Mouse (Mus musculus) stomach, embryonic 15.5 days (tissue): ENCODE measurements around the gene Pard3b. TPM values are rescaled to one million over a fixed set of nuclear protein-coding genes. Genes with fewer than 3 reads are reported as not detected.

Experiments
- ATAC-seq: fragments of 200-750 bp; cut with Nextera tagmentation; 2 replicates; pipeline ENCODE4 v1.8.0; 2017; ENCODE audit warnings: low read depth, moderate number of reproducible peaks, moderate TSS enrichment; ENCODE audit not compliant: insufficient read depth, low FRiP score
- H3K27ac ChIP-seq: fragments of 300-500 bp; sonication (generic); 2 replicates; pipeline ENCODE4 v1.5.1; 2015; ENCODE audit warnings: mild to moderate bottlenecking, inconsistent platforms
- H3K27me3 ChIP-seq: fragments of 300-500 bp; sonication (generic); replicated peaks from 2 replicates; pipeline ENCODE4 v1.6.1; 2015; ENCODE audit warnings: inconsistent platforms
- H3K36me3 ChIP-seq: fragments of 300-500 bp; sonication (generic); 2 replicates; pipeline ENCODE4 v1.6.1; 2015; ENCODE audit warnings: inconsistent platforms
- H3K4me1 ChIP-seq: fragments of 300-500 bp; sonication (generic); 2 replicates; pipeline ENCODE4 v1.6.1; 2015; ENCODE audit warnings: inconsistent platforms
- H3K4me2 ChIP-seq: fragments of 300-500 bp; sonication (generic); 2 replicates; pipeline ENCODE4 v1.6.1; 2015; ENCODE audit warnings: mild to moderate bottlenecking, inconsistent platforms
- H3K4me3 ChIP-seq: fragments of 300-500 bp; sonication (generic); replicated peaks from 2 replicates; pipeline ENCODE4 v1.5.1; 2015; ENCODE audit warnings: inconsistent platforms
- H3K9ac ChIP-seq: fragments of 300-500 bp; sonication (generic); 2 replicates; pipeline ENCODE4 v1.6.1; 2015; ENCODE audit warnings: inconsistent platforms
- H3K9me3 ChIP-seq: fragments of 300-500 bp; sonication (generic); 2 replicates; pipeline ENCODE4 v1.6.1; 2016; ENCODE audit warnings: inconsistent platforms
- WGBS: fragments of 180-500 bp; shearing (Covaris S2); methylation state at CpG from one replicate; pipeline ENCODE4 v1.1.7; 2015; 5-methylcytosine and 5-hydroxymethylcytosine counted together
- polyA plus RNA-seq: library from polyadenylated mRNA; unstranded; fragments of >200 nt; fragmentation: Nextera tagmentation; extraction: Ambion mirVana; gene quantifications from 2 replicates; pipeline ENCODE4 v1.2.1, GENCODE M21; 2015

Pard3b gene
- polyA plus RNA-seq, 1 experiment from 2014 or later, result 28.9 TPM

GRCm38 (mm10) chr1:61879706-61880470 is 241.3 kb downstream of the Pard3b start:
- H3K36me3 ChIP-seq, result no peaks in the 10 kb centered on the region
- H3K9ac ChIP-seq, result no peak overlapping the region
- H3K27ac ChIP-seq, result no peak overlapping the region
- H3K4me1 ChIP-seq, result no peaks in the 10 kb centered on the region
- H3K4me3 ChIP-seq, result no peak overlapping the region
- H3K9me3 ChIP-seq, result no peaks in the 10 kb centered on the region
- H3K27me3 ChIP-seq, result no peaks in the 10 kb centered on the region
- 74% methylated on average over 6 of the region's 6 CpGs for WGBS
- no peak for ATAC-seq
- no peak overlapping the region for H3K4me2 ChIP-seq

GRCm38 (mm10) chr1:61896048-61896447 is 257.4 kb downstream of the Pard3b start:
- Histone ChIP-seq H3K4me3 (no peak overlapping the region), H3K27me3 (no peaks in the 10 kb centered on the region), H3K9ac (no peak overlapping the region), H3K9me3 (no peaks in the 10 kb centered on the region), H3K36me3 (no peaks in the 10 kb centered on the region), H3K27ac (no peak overlapping the region), H3K4me2 (no peak overlapping the region), H3K4me1 (no peaks in the 10 kb centered on the region)
- WGBS, result 82% methylated on average over 4 of the region's 4 CpGs
- no peak for ATAC-seq

GRCm38 (mm10) chr1:61903271-61904007 is 264.8 kb downstream of the Pard3b start:
- Histone ChIP-seq H3K36me3 (no peaks in the 10 kb centered on the region), H3K9me3 (no peaks in the 10 kb centered on the region), H3K4me2 (no peak overlapping the region), H3K27me3 (no peaks in the 10 kb centered on the region), H3K4me1 (no peaks in the 10 kb centered on the region), H3K27ac (no peak overlapping the region), H3K4me3 (no peak overlapping the region), H3K9ac (no peak overlapping the region)
- ATAC-seq, result no peak
- WGBS, result 65% methylated on average over 4 of the region's 4 CpGs

GRCm38 (mm10) chr1:61904036-61904435 is 265.4 kb downstream of the Pard3b start:
- WGBS, result 49% methylated on average over 4 of the region's 4 CpGs
- Histone ChIP-seq H3K27ac (no peak overlapping the region), H3K9me3 (no peaks in the 10 kb centered on the region), H3K27me3 (no peaks in the 10 kb centered on the region), H3K4me1 (no peaks in the 10 kb centered on the region), H3K9ac (no peak overlapping the region), H3K36me3 (no peaks in the 10 kb centered on the region), H3K4me2 (no peak overlapping the region), H3K4me3 (no peak overlapping the region)
- ATAC-seq, result no peak

- 76% methylated on average over 2 of the region's 2 CpGs for WGBS
- no peak for ATAC-seq
- Histone ChIP-seq H3K4me3 (no peak overlapping the region), H3K9me3 (no peaks in the 10 kb centered on the region), H3K27me3 (no peaks in the 10 kb centered on the region), H3K4me1 (no peaks in the 10 kb centered on the region), H3K4me2 (no peak overlapping the region), H3K36me3 (no peaks in the 10 kb centered on the region), H3K27ac (no peak overlapping the region), H3K9ac (no peak overlapping the region)
Measured at GRCm38 (mm10) chr1:61912931-61913330, 274.3 kb downstream of the Pard3b start.

- Histone ChIP-seq H3K36me3 (no peaks in the 10 kb centered on the region), H3K4me2 (no peak overlapping the region), H3K4me1 (no peaks in the 10 kb centered on the region), H3K9ac (no peak overlapping the region), H3K4me3 (no peak overlapping the region), H3K27ac (no peak overlapping the region), H3K27me3 (no peaks in the 10 kb centered on the region), H3K9me3 (no peaks in the 10 kb centered on the region)
- WGBS, result 18% methylated on average over 2 of the region's 2 CpGs
- ATAC-seq, result no peak
Measured at GRCm38 (mm10) chr1:61924958-61925357, 286.3 kb downstream of the Pard3b start.

GRCm38 (mm10) chr1:61925541-61925940 is 286.9 kb downstream of the Pard3b start:
- Histone ChIP-seq H3K27ac (no peak overlapping the region), H3K4me3 (no peak overlapping the region), H3K4me1 (no peaks in the 10 kb centered on the region), H3K9ac (no peak overlapping the region), H3K9me3 (no peaks in the 10 kb centered on the region), H3K27me3 (no peaks in the 10 kb centered on the region), H3K36me3 (no peaks in the 10 kb centered on the region), H3K4me2 (no peak overlapping the region)
- no peak for ATAC-seq
- WGBS, result 71% methylated on average over 5 of the region's 5 CpGs

GRCm38 (mm10) chr1:61928131-61928761 is 289.6 kb downstream of the Pard3b start:
- 63% methylated on average over 7 of the region's 7 CpGs for WGBS
- Histone ChIP-seq H3K4me1 (no peaks in the 10 kb centered on the region), H3K4me3 (no peak overlapping the region)

GRCm38 (mm10) chr1:61933574-61933973 is 294.9 kb downstream of the Pard3b start:
- Histone ChIP-seq H3K9ac (no peak overlapping the region), H3K9me3 (no peaks in the 10 kb centered on the region), H3K4me3 (no peak overlapping the region), H3K36me3 (no peaks in the 10 kb centered on the region), H3K27ac (no peak overlapping the region), H3K4me1 (no peaks in the 10 kb centered on the region), H3K27me3 (no peaks in the 10 kb centered on the region), H3K4me2 (no peak overlapping the region)
- ATAC-seq, result no peak
- WGBS, result 63% methylated on average over 2 of the region's 2 CpGs

More at GRCm38 (mm10) chr1:61928131-61928761, 289.6 kb downstream of the Pard3b start:
- no peaks in the 10 kb centered on the region for H3K9me3 ChIP-seq
- H3K27ac ChIP-seq, result no peak overlapping the region
- H3K36me3 ChIP-seq, result no peaks in the 10 kb centered on the region
- no peak for ATAC-seq
- no peak overlapping the region for H3K9ac ChIP-seq
- no peaks in the 10 kb centered on the region for H3K27me3 ChIP-seq
- H3K4me2 ChIP-seq, result no peak overlapping the region

- H3K27me3 ChIP-seq, result no peaks in the 10 kb centered on the region
- no peak for ATAC-seq
- H3K9me3 ChIP-seq, result no peaks in the 10 kb centered on the region
- no peak overlapping the region for H3K4me2 ChIP-seq
- no peaks in the 10 kb centered on the region for H3K36me3 ChIP-seq
- no peak overlapping the region for H3K27ac ChIP-seq
- no peak overlapping the region for H3K9ac ChIP-seq
- H3K4me1 ChIP-seq, result no peaks in the 10 kb centered on the region
- no peak overlapping the region for H3K4me3 ChIP-seq
- WGBS, result 88% methylated on average over 4 of the region's 4 CpGs
Measured at GRCm38 (mm10) chr1:61934760-61935159, 296.1 kb downstream of the Pard3b start.

GRCm38 (mm10) chr1:61939882-61940281 is 301.3 kb downstream of the Pard3b start:
- Histone ChIP-seq H3K27me3 (no peaks in the 10 kb centered on the region), H3K4me1 (no peaks in the 10 kb centered on the region), H3K4me2 (no peak overlapping the region), H3K36me3 (no peaks in the 10 kb centered on the region), H3K9ac (no peak overlapping the region), H3K4me3 (no peak overlapping the region), H3K27ac (no peak overlapping the region), H3K9me3 (no peaks in the 10 kb centered on the region)
- WGBS, result 70% methylated on average over 10 of the region's 10 CpGs
- no peak for ATAC-seq

- no peak overlapping the region for H3K27ac ChIP-seq
- H3K4me3 ChIP-seq, result no peak overlapping the region
- no peaks in the 10 kb centered on the region for H3K36me3 ChIP-seq
- no peak overlapping the region for H3K4me2 ChIP-seq
- H3K27me3 ChIP-seq, result no peaks in the 10 kb centered on the region
- ATAC-seq, result no peak
- H3K9me3 ChIP-seq, result no peaks in the 10 kb centered on the region
- no peaks in the 10 kb centered on the region for H3K4me1 ChIP-seq
- no peak overlapping the region for H3K9ac ChIP-seq
- 85% methylated on average over 9 of the region's 9 CpGs for WGBS
Measured at GRCm38 (mm10) chr1:61961533-61961932, 322.9 kb downstream of the Pard3b start.
